Mouse (Mus musculus) ES-Bruce4 (cell line): ENCODE measurements around the gene Gja5. TPM values are rescaled to one million over a fixed set of nuclear protein-coding genes. Genes with fewer than 3 reads are reported as not detected.

ENCODE experiments used
- H3K27ac ChIP-seq: 2 replicates; pipeline ENCODE4 v1.5.1; 2012; ENCODE audit warnings: low read length, inconsistent platforms; ENCODE audit not compliant: insufficient read depth
- H3K27me3 ChIP-seq: 2 replicates; pipeline ENCODE4 v1.6.1; 2012; ENCODE audit warnings: mild to moderate bottlenecking, low read length, inconsistent platforms; ENCODE audit not compliant: control insufficient read depth, poor library complexity, insufficient read depth, severe bottlenecking
- H3K36me3 ChIP-seq: 2 replicates; pipeline ENCODE4 v1.6.1; 2012; ENCODE audit warnings: inconsistent platforms, mild to moderate bottlenecking, low read length, moderate library complexity; ENCODE audit not compliant: control insufficient read depth, poor library complexity, insufficient read depth, severe bottlenecking
- H3K4me1 ChIP-seq: one replicate; pipeline ENCODE4 v1.8.1; 2011; ENCODE audit warnings: low read length; ENCODE audit not compliant: control insufficient read depth, insufficient read depth
- H3K4me3 ChIP-seq: 2 replicates; pipeline ENCODE4 v1.5.1; 2011; ENCODE audit warnings: low read depth, mild to moderate bottlenecking, low read length
- H3K9ac ChIP-seq: 2 replicates; pipeline ENCODE4 v1.6.1; 2012; ENCODE audit warnings: low read depth, mild to moderate bottlenecking, inconsistent platforms; ENCODE audit not compliant: poor library complexity, severe bottlenecking
- H3K9me3 ChIP-seq: replicated peaks from 2 replicates; pipeline ENCODE4 v1.6.1; 2012; ENCODE audit warnings: mild to moderate bottlenecking, low read length, inconsistent platforms; ENCODE audit not compliant: control insufficient read depth, poor library complexity, insufficient read depth, severe bottlenecking
- CTCF ChIP-seq: IDR thresholded peaks from one replicate; pipeline ENCODE4 v1.8.1; 2011; ENCODE audit warnings: low read depth, low read length
- EP300 ChIP-seq: IDR thresholded peaks from 2 replicates; pipeline ENCODE4 v1.6.1; 2011; ENCODE audit warnings: low read depth, low read length; ENCODE audit not compliant: insufficient read depth
- POLR2A ChIP-seq: IDR thresholded peaks from one replicate; pipeline ENCODE4 v1.8.1; 2011; ENCODE audit warnings: low read length; ENCODE audit not compliant: insufficient read depth
- polyA plus RNA-seq: library from polyadenylated mRNA; stranded (reverse); fragments of >200 nt; gene quantifications from 2 replicates; pipeline ENCODE4 v1.2.4, GENCODE M21; 2011; ENCODE audit warnings: low read depth; ENCODE audit not compliant: missing spikeins, insufficient read depth, insufficient read length

Gene Gja5
- polyA plus RNA-seq, 1 experiment, result not detected

DNA sequence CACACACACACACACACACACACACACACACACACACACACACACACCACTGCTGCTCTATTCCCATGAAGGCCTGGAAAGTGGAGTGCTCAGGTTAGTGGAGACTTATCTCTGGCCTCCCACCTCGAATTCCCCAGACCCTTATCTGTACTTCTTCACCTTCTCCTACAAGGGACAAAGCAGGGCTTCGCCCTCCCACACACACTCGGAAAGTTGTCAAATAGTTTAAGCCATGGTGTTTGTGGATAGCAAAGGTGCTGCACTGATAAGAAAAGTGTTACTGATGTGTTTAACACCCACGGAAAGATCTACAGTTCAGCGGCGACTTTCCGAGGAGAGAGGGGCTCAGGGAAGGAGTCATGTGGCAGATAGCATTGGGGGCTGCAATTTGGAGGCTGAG lies 66.5 kb downstream of the Gja5 start:
- no peaks in the 10 kb centered on the region for H3K4me1 ChIP-seq
- H3K9me3 ChIP-seq, result no peaks in the 10 kb centered on the region
- H3K27ac ChIP-seq, result no peak overlapping the region
- TF ChIP-seq EP300 (no peak), CTCF (no peak), POLR2A (no peak)
- no peaks in the 10 kb centered on the region for H3K36me3 ChIP-seq
- H3K27me3 ChIP-seq, result no peaks in the 10 kb centered on the region
- no peak overlapping the region for H3K4me3 ChIP-seq
- no peak overlapping the region for H3K9ac ChIP-seq

DNA sequence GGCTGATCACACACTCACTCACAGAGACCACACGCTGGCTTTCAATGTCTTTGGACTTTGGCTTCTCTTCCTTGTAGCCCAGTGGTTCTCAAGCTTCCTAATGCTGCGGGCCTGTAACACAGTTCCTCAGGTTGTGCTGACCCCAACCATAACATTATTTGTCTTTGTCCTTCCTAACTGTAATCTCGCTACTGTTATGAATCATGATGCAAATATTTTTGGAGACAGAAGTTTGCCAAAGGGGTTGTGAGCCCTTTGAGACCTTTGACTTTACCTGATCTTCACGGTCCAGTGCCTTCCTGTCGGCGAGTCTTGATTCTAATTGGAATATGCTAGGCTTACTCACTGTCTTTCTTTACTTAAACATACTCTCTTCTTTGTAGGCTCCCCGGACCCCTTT lies 70.0 kb downstream of the Gja5 start:
- Histone ChIP-seq H3K4me3 (no peak overlapping the region), H3K27ac (no peak overlapping the region), H3K27me3 (no peaks in the 10 kb centered on the region), H3K9me3 (no peaks in the 10 kb centered on the region), H3K9ac (no peak overlapping the region), H3K36me3 (no peaks in the 10 kb centered on the region), H3K4me1 (no peaks in the 10 kb centered on the region)
- TF ChIP-seq CTCF (no peak), POLR2A (no peak)

DNA sequence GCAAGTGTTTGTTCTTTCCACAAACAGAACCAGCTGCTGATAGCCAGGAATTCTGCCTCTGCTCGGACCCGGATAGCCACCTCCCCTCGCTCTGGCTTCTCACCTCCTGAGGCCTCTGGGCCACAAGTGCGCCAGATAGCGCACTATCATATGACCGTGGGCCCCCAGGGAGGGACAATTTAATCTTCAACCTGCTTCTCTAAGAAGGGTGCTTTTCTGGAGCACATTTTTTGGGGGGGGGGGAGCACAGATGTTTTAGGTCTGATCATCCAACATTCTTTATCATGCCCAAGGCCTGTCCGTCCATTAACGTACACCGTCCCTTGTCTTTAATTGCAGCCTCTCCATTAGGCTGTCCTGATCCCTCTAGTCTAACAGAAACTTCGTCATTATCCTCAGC lies 71.1 kb downstream of the Gja5 start:
- no peaks in the 10 kb centered on the region for H3K9me3 ChIP-seq
- no peaks in the 10 kb centered on the region for H3K27me3 ChIP-seq
- no peak overlapping the region for H3K27ac ChIP-seq
- no peaks in the 10 kb centered on the region for H3K36me3 ChIP-seq
- no peak for TF ChIP-seq POLR2A
- no peak for TF ChIP-seq CTCF
- no peak for TF ChIP-seq EP300
- no peaks in the 10 kb centered on the region for H3K4me1 ChIP-seq
- H3K4me3 ChIP-seq, result no peak overlapping the region
- H3K9ac ChIP-seq, result no peak overlapping the region

DNA sequence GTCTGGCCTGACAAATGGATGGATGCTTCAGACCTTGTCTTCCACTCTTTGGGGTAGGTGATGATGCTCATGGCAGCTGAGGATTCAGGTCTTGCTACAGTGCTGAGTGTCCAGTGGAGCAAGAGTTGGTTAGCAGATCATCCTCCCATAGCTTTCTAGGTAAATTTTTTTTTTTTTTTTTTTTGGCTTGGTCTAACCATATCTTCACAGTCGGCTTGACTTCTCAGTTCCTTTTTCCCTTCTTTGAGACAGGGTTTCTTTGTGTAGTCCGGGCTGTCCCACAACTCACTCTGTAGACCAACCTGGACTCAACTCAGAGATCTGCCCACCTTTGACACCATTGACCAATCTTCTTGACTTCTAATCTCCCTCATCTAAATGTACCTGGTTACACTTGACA lies 73.0 kb downstream of the Gja5 start:
- H3K36me3 ChIP-seq, result no peaks in the 10 kb centered on the region
- H3K27ac ChIP-seq, result no peak overlapping the region
- TF ChIP-seq POLR2A (no peak), EP300 (no peak), CTCF (no peak)
- H3K4me3 ChIP-seq, result no peak overlapping the region
- no peaks in the 10 kb centered on the region for H3K4me1 ChIP-seq
- no peaks in the 10 kb centered on the region for H3K9me3 ChIP-seq
- no peaks in the 10 kb centered on the region for H3K27me3 ChIP-seq
- no peak overlapping the region for H3K9ac ChIP-seq

DNA sequence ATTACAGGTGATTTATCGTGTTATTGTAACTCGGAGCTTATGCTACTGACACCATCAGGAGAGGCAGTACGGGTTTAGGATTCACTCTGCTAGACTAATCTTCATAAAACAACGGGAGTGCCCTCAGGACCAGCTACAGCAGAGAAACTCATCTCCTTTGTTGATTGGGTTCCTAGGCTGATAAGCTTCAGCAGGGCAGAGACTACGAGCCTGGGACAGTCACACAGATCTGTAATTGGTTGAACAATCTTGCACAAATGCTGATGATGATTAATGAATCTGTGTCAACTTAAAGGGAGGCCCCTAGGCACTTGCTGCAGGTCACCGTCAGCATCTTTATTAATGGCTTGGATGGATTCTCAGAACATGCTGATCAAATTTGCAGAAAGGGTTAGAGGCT lies 74.0 kb downstream of the Gja5 start:
- Histone ChIP-seq H3K27ac (no peak overlapping the region), H3K36me3 (no peaks in the 10 kb centered on the region), H3K9me3 (no peaks in the 10 kb centered on the region), H3K4me1 (no peaks in the 10 kb centered on the region), H3K27me3 (no peaks in the 10 kb centered on the region), H3K9ac (no peak overlapping the region), H3K4me3 (no peak overlapping the region)
- no peak for TF ChIP-seq EP300
- no peak for TF ChIP-seq CTCF
- TF ChIP-seq POLR2A, result no peak

DNA sequence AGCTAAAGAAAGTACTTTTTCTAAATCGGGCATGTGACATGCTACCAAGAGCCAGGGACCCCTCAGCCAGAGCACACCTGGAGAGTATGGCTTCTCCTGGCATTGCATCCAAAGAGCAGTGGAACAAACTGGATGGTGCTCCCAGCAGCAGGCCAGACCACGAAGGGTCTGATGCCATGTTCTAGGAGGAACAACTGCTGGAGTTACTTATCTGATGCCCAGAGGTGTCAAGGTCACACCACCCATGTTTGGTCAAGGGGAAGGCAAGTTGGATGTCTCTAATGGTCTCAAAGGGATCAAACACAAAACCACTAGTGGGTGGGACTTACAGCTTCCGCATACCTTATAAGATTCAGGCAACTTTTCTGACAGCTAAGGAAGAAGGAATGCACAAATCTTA lies 74.5 kb downstream of the Gja5 start:
- Histone ChIP-seq H3K4me3 (no peak overlapping the region), H3K4me1 (no peaks in the 10 kb centered on the region), H3K9me3 (no peaks in the 10 kb centered on the region), H3K27ac (no peak overlapping the region), H3K9ac (no peak overlapping the region), H3K27me3 (no peaks in the 10 kb centered on the region), H3K36me3 (no peaks in the 10 kb centered on the region)
- TF ChIP-seq EP300 (no peak), POLR2A (no peak), CTCF (no peak)
